Mouse (Mus musculus): Measurements from ENCODE around the gene Tlx1.

Tlx1 gene

DNA sequence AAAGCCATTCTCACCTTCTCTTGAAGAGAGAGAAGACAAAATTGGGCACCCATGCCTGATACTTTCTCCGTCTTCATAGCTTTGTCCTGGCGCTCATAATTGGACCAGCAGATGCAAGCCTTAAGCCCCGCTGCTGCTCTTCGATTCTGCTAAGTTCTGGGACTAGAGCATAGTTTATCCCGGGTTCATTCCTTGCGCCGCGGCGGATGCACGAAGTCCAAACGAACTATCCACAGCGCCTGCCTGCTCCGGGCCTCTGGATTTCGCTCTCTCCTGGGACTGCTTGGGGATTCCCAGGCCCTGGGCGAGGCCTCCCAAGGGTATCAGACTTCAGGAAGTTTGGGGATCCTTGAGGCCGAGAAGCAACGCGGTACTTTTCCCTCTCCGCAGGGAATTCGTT lies 8.4 kb downstream of the Tlx1 start:
- DNase-seq (ENCODE audit: low spot score in 2 of 2) = no peak

DNA sequence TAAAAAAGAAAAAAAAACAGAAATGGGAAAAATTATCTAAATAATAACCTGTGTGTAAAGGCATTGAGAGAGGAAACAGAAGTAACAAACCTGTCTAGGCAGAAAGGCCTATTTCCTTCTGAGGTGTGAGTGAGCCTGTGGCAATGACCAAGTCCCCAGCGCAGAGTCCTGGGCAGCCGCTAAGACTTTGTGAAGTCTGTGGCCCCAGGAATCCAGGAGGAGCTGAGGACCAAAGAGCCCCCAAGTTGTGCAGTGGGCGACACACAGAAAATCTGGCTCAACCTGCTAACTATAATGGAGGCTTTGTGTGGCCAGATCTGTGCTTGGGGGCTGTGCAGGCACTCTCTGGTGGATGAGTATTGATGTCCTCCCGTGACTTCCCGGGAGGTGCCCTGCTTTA lies 9.0 kb downstream of the Tlx1 start:
- no peak for DNase-seq (ENCODE audit: low spot score in 2 of 2)

DNA sequence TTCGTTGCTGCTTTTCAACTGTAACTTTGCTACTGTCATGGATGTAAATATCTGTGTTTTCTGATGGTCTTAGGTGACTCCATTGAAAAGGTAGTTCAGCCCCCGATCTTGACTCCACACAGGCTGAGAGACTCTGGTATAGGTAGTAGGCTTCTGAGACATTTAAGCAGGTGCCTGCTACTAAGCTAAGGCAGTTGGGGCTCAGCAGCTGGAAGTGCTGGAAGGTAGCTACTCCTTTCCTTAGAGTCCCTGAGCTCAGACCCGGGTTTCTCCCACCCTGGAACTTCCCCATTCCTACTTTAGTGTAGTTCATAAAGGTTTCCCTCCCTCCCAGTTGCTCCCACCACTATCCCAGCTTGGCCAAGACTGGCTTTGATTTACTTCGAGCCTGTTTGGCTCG lies 9.5 kb downstream of the Tlx1 start:
- no peak for DNase-seq (ENCODE audit: low spot score in 2 of 2)

DNA sequence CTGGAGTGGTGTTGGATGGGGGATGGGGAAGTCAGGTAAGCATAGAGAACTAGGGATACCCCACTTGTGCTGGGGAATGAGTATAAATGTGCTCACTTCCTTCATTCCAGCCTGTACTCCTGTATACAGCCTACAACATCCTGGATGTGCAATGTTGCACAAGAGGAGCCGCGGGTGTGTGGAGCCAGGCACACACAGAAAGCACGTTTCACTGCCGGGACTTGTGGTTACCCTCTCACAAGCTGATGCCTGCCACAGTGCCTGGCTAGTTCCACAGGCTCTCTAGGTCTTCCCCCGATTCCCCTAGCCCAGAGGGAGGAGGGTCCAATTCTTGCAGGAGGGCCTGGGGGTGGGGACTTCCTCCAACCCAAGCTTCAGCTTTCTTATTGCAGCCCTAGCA lies 10.0 kb downstream of the Tlx1 start:
- no peak for DNase-seq (ENCODE audit: low spot score in 2 of 2)

DNA sequence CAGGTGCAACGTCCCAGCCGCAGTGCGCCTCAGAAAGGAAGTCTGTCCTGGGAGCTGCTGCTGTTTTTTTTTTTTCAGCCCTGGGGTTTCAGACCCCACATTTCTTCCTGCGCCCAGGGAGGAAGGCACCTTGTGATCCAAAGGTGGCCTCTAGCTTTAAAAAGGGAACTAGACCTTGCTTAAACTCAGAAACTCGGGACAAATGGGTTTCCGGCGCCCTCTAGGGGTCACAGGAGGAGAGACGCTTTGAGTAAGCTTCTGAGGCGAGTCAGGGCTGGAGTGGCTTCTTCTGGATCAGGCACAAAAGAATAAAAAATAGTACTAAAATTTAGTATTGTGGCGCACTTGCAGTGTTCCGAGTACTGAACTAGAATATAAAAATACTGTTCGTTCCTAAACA lies 10.6 kb downstream of the Tlx1 start:
- peak; percentile 29 to 75 for DNase-seq (ENCODE audit: low spot score in 2 of 2)

DNA sequence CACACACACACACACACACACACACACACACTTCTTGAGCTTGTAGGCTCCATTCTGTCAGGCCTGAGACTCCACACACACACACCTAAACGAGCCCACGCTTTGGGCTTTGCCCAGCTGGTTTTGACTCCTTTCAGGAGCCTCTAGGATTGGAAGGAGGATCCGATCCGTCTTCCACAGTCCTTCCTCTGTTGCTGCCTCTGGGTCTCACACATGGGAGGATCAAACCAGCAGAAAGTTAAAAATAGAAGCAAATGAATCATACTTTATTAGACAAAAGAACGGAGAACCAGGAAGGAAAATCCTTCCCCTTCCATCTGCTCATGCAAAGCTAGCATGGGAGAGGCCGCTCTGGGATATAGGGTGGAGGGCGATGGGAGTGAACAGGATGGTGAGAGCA lies 11.7 kb downstream of the Tlx1 start:
- DNase-seq (ENCODE audit: low spot score in 2 of 2) = no peak

DNA sequence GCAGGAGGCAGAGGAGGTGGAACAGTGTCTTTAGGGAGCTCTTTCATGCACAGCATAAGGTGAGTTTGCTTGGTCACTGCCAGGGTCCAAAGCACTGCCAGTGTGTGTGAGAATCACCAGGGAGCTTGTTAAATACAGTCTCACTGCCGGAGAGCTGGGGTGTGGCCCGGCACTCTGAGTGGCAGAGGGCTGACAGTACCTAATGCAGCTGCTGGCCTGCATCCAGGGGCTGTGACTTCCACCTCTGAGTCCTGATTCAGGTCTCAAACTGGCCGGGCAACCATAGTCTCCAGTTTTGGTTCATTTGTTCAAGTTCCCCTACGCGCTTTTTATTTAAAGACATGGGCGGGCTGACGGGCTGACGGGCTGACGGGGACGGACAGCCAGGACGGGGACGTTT lies 12.4 kb downstream of the Tlx1 start:
- no peak for DNase-seq (ENCODE audit: low spot score in 2 of 2)

DNA sequence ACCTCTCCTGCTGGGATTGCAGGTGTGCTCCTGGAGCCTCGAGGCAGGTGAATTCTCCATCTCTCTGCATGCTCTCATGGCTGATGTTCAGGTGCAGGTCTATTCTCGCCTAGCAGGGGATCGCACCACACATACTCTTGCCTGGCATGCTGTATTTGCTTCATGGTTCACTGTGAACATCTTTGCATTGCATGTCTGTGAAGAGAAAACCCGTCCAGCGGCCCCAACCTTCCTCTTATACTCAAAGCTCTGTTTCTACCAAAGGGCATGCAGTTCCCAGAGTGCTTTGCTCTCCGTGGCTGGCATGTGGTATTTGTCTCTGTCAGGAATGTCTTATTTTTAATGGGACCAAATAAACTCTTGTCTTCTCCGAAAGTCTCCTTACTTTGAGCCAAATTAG lies 20.0 kb downstream of the Tlx1 start:
- peak in 1 of 2 experiments; percentile 6 for DNase-seq (ENCODE audit: low spot score in 2 of 2)

DNA sequence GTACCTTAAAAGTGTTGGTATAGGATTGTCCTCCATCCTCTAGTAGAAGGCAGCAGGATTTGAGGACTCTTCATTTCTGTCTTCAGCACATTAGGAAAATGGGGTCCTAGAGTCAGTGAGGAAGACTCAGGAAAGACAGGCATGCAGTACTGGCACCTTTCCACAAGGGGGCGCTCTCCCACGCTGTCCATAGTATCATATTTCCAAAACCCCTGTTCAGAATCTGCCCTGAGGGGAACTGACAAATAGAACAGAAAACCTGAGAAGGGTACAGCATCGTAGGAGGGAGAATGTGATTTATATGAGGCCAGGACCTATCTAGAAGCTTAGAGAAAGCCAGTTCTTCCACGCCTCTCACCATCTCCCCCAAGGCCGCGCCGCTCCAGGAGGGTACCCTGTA lies 24.3 kb downstream of the Tlx1 start:
- DNase-seq (ENCODE audit: low spot score in 2 of 2) = peak; percentile 34 to 55

DNA sequence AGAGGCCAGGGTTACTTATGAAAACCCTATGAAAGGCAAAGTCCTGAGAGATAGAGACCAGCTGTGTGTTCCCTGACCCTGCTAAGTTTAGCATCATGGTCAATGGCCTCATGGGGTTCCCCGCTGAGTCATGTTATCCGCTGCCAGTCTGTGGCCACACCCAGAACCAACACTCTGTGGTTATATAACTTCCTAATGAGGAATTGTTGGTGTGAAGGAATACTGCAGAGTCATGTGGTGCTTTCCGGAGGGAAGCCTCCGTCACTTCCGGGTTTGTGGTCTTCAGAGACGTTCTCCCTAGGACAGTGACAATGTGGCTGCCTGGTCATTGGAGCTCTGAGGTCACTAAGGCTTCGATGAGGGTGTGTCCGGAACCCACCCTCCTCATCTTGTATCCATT lies 25.8 kb downstream of the Tlx1 start:
- no peak for DNase-seq (ENCODE audit: low spot score in 2 of 2)

DNA sequence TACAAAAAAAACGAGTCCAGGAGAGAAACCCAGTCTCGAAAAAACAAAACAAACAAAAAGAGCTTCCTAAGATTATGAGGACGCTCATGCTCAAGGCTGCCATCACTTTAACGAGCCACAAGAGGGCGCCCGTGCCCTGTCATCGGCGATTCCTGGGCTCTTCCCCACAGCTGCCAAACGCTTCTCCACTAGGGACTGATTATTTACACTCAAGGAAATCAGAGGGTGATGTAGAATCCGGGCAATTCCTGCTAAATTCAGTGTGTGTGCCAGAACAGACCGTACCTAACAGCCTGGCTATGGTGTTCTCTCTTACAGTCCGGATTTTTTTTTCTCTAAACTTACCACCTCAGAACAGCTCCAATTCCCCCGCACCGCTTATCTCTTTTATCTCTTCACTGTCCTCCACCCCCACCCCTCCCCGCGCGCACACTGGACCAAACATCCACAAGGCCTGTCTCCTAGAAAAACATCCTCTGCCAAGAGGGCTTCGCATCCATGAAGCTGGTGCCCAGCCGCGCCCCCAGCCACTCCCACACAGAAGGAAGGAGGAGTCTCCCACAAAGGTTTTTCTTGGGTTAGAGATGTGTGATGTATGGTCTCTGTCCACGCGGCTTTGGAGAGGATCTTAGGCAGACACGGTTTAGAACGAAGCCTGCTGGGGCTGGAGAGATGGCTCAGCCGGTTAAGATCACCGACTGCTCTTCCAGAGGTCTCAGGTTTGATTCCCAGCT lies 26.7 kb downstream of the Tlx1 start:
- peak in 1 of 2 experiments; percentile 70 for DNase-seq (ENCODE audit: low spot score in 2 of 2)

DNA sequence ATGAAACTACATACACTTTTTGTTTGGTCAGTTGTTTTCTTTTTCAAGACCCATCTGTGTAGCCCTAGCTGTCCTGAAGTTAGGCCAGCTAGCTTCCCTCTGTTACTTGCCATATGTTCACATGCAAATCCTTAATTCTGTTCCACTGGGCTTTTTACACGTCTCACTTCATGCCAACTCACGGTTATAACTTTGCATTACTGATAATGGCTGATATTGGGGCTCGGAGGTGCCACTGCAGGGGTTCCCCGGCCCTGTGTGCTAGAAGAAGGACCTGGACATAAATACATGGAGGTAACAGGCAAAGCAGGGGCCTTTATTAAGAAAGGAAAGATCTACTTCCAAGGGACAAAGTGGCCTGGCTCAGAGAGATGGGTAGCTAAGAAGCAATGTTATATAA lies 29.0 kb downstream of the Tlx1 start:
- no peak for DNase-seq (ENCODE audit: low spot score in 2 of 2)

DNA sequence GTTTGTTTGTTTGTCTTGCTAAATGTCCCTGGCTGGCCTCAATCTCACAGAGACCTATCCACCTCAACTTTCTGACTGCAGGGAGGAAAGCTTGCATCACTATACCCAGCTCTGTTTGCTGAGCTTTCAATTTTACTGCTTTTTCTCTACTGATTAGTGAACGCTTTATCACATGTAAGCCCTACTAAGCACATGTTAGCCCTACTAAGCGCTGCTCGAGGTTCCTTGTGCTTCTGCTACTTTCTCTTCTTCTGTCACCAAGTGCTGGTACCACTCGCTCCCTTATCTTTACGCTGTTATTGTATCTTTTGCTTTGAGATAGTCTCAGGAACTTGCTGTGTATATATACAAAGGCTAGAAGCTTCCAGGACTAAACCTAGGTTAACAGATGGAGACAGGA lies 30.0 kb downstream of the Tlx1 start:
- DNase-seq (ENCODE audit: low spot score in 2 of 2) = no peak

DNA sequence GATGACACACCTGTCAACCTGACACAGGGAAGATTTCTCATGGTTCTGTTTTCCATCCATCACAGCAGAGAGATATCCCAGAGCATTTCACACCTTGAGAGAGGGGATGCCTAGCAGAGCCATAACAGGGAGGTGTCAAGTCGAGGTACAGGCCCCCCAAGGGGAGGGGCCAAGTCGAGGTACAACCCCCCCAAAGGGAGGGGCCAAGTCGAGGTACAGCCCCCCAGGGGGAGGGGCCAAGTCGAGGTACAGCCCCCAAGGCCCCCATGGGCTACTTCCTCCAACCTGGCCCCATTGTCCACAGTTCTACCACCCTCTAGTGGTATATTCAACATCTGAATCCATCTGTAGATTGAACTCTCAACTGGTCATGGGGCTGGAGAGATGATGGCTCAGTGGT lies 44.2 kb downstream of the Tlx1 start:
- no peak for DNase-seq (ENCODE audit: low spot score in 2 of 2)

DNA sequence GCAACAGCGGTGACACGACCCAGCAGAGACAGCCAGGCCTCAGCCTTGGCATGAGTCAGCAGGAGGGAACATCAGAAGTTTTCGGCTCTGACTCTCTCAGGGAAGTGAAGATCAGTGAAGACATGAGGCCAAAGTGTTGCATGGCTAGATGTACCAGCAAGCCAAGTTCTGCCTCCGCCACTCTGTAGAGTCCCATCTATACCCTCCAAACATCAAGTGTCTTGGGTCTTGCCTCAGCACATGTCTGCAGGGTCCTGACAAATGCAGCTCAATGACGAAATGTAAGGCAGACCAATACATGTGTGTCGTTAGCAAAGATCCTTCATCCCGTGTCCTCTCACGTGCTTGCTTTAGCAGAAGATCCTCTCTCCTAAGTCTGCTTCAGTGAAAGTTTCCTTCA lies 46.5 kb downstream of the Tlx1 start:
- peak in 1 of 2 experiments; percentile 0 for DNase-seq (ENCODE audit: low spot score in 2 of 2)

DNA sequence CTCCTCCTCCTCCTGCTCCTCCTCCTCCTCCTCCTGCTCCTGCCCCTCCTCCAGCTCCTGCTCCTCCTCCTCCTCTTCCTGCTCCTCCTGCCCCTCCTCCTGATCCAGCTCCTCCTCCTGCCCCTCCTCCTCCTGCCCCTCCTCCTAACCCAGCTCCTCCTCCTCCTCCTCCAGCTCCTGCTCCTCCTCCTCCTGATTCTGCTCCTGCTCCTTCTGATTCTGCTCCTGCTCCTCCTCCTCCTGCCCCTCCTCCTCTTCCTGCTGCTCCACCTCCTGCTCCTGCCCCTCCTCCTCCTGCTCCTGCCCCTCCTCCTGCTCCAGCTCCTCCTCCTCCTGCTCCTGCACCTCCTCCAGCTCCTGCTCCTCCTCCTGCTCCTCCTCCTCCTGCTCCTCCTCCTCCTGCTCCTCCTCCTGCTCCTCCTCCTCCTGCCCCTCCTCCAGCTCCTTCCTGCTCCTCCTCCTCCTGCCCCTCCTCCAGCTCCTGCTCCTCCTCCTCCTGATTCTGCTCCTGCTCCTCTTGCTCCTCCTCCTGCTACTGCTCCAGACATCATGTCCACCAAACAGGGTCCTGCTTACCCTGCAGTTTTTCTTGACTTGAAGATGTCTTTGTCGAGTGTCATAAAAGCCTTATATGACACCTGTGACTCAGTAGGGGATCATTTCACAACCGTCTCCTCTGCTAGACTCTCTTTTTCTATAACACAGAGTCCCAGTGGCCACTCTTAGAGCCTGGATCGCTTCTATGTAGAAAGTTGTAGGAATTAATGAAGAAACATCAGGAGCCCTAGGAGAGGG lies 55.0 kb downstream of the Tlx1 start:
- DNase-seq (ENCODE audit: low spot score in 2 of 2) = peak in 1 of 2 experiments; percentile 0

All from spleen, postnatal 10 days (tissue).